Mouse (Mus musculus) kidney, postnatal 36 days (tissue): Measurements from ENCODE around the gene Plin2.

Experiments used
- DNase-seq, 2 experiments: peaks; one replicate each; pipeline ENCODE4 v3.0.0; 2021 to 2022; ENCODE audit warnings: mixed read lengths in 2 of 2

The Plin2 gene

GRCm38 (mm10) chr4:86669780-86670201 is at the start of gene Plin2:
Gene Plin2 (minus strand): TSS chr4:86670060.
- peak; percentile 88 to 92 for DNase-seq

DNA sequence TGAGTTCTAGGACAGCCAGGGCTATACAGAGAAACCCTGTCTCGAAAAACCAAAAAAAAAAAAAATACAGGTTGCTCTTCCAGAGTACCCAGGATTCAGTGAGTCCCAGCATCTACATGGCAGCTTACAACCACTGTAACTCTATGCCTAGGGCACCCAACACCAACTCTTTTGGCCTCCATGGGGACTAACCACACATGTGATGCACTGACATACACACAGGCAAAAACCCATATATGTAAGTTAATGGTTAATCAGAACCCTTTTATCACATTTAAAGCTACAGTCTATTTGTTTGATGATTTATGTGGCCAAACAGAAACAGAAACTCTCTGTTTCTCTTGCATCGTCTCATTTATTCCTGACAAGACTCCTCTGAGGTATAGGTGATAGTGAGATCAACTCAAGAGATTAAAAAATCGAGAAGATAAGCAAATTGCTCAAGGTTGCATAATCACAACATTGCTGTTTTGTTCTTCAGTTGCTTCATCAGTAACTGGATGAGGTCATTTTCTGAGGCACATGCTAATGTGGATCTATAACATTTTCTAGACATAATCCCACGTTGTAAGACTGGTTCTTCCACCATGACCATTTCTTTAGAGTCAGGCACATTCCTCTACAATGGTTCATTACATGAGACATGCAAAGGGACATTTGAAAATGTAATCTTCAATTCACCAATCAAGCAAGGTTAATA is 49.2 kb upstream of the Plin2 start:
- DNase-seq: no peak

DNA sequence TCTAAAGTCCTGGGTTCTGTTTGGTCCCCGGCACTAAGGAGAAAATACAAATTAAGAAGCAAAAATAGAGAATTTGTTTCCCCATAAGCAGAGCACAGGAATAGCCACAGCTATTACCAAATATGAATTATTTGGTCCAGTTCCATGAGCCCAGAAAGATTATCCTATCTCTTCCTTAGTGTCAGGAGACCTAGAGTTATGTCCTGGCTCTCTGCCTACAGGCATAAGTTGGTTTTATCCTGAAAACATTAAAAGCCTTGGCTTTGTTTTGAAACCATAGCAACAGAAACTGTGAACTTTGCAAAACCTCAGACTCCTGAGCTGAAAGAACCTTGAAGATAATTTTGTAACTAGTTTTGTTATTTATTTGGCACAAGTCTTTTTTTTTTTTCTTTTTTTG is 47.3 kb upstream of the Plin2 start:
- peak in 1 of 2 experiments; percentile 13 for DNase-seq

GRCm38 (mm10) chr4:86715341-86715740 is 45.5 kb upstream of the Plin2 start:
- no peak for DNase-seq

DNA sequence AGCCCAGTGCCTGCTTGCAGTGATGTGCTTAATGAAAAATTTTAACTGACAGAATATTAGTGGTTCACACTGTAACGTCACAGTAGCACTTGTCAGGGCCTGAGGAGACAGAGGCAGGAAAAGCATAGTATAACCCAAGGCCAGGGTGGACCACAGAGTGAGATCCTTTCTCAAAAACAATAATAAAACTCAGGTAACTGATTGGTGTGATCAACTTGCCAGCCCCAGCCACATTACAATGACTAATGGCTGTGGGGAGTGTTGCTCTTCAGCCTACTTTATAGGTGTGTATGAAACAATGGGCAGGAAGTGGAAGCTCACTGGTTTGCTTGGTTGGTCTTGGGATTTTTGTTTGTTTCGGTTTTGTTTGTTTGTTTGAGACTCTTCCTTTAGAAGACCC is 43.7 kb upstream of the Plin2 start:
- DNase-seq: no peak

DNA sequence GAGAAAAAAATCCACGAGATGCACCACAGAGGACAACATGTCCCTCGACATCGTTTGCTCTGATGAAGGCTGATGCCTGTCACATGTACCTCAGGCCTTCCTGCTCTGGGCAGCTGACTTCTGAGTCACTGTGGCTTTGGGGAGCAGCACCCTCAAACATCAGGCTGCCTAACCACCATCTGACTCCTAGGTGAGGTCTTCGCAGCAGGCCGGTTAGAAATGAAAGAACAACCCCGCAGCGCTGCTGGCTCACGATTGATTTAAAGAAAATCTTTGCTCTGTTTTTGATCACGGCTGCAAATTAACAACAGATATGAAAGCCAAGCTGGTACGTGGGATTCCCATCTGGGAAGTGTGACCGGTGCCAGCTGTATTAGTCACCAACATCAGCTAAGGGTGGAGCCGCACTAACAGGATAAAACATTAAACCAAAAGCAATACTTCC is 42.9 kb upstream of the Plin2 start:
- DNase-seq: no peak

DNA sequence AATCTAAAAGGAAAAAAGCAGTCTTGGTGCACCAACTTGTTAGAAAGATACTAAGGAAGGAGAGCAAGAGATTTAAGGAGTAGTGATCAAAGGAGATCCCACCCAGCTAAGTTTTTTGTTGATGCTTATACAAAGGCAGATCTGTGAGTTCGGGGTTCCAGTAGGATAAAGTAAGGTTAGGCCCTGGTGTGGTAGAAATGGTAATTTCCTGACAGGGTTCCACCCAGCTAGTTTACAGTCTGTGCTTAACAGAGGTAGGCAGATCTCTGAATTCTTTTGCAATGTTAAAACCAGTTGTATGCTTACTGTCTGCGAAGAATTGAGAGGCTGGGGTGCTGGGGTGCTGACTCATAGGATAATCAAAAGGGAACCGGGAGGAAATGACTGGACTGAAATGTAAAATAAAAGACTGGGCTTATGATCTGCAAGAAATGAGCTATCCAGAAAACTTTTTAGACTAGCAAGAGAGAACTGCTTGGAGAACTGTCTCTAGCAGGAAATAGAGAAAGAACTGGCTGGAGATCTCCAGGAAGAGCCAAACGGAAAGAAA is 40.9 kb upstream of the Plin2 start:
- DNase-seq: no peak

DNA sequence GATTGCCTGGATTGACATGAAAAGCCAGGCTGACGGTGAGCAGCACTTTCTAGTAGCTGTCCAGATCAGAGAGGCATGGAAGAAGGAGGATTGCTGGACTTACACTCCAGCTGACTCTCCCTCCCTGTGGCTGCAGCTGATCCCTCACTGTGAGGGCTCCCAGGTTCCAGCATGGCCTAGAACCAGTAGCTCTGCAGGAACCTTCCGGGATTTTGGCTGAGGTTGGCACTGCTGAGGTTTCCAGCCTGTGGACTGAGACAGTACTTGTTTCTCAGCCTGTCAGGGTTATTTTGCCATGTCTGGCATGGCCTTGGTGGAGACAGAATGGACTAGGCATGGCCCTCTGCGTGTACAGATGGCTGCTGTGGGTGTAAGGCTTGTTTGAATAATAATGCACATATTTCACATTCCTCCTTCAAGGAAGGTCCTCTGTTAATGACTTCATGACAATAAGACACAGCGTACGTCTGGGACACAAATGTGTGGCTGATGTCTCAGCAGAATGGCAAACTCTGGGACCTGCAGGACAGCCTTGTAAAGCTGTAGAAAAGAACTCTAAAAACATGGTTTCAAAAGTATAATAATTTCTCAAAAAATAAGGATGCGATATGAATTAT is 40.3 kb upstream of the Plin2 start:
- no peak for DNase-seq

DNA sequence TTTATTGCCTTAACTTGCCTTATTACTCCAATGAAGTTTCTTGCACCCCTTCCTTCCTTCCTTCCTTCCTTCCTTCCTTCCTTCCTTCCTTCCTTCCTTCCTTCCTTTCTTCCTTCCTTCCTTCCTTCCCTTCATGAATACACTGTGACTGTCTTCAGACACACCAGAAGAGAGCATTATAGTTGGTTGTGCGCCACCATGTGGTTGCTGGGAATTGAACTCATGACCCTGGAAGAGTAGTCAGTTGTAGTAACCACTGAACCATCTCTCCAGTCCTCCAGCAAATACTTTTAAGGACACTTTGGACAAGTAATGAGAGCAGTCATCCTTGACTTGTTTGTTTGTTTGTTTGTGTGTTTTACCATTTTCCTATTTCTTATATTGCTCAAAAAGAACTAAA is 38.9 kb upstream of the Plin2 start:
- DNase-seq: no peak

DNA sequence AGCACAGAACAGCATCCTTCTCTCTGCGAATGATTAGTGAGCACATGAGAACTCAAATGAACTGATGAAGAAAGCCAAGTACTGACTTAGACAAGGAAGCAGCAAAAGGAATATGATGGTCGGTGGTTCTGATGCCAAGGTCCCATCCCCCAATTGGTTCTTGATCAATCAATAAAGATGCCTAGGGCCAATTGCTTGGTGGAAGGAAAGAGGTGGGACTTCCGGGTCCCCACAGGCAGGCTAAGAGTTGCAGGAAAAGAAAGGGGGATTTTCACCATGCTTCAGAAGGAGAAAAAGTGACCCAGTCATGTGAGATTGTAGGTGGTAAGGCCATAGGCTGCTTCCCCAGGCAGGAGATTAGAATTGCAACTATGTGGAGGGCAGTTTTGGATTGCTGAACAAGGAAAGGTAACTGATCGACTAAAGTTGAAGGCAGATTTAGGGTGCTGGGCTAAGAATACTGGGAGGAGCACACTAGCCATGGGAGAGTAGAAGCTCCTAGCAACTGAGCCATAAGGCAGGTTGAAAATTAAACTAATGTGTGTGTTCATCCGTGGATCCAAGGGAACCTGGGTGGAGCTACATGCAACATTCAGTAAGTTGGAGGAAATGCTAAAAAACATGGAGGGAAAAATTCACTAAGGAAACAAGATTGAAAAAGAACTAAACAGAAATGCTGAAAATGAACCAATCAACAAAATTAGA is 29.5 kb upstream of the Plin2 start:
- DNase-seq: no peak

DNA sequence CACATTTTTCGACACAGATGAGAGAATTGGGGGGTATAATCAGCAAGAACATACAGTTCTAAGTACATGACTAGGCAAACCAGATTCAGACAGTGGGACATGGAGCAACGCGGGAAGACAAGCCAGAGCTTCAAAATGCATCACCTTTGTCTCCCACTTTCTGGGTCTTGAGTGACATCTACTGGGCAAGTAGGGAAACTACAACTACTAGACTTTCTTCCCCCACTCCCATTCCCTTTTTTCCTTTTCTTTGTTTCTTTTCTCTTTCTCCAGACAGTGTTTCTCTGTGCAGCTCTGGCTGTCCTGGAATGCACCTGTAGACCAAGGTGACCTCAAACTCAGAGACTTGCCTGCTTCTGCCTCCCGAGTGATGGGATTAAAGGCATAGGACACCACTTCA is 27.0 kb upstream of the Plin2 start:
- DNase-seq: peak; percentile 37 to 42

GRCm38 (mm10) chr4:86695081-86695480 is 25.2 kb upstream of the Plin2 start:
- peak; percentile 79 to 88 for DNase-seq

DNA sequence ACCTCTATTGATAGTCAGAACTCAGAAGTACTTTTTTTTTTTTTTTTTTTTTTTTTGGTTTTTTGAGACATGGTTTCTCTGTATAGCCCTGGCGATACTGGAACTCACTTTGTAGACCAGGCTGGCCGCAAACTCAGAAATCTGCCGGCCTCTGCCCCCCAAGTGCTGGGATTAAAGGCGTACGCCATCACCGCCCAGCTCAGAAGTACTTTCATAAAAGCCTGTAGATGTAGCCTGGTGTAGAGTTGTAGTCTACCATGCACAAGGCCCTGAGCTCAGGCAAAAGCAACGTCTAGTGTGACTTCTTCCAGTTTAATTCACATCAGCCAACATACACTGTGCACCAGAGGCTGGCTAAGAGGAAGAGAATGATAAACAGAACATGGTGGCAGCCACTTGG is 23.1 kb upstream of the Plin2 start:
- no peak for DNase-seq

- DNase-seq: no peak
Observed at GRCm38 (mm10) chr4:86691290-86691689, 21.4 kb upstream of the Plin2 start.

GRCm38 (mm10) chr4:86690768-86691167 is 20.9 kb upstream of the Plin2 start:
- DNase-seq: no peak

- peak; percentile 46 to 78 for DNase-seq
Observed at GRCm38 (mm10) chr4:86690194-86690593, 20.3 kb upstream of the Plin2 start.

GRCm38 (mm10) chr4:86689056-86689735 is 19.3 kb upstream of the Plin2 start:
- peak in 1 of 2 experiments; percentile 27 for DNase-seq

GRCm38 (mm10) chr4:86686564-86686963 is 16.7 kb upstream of the Plin2 start:
- DNase-seq: no peak

DNA sequence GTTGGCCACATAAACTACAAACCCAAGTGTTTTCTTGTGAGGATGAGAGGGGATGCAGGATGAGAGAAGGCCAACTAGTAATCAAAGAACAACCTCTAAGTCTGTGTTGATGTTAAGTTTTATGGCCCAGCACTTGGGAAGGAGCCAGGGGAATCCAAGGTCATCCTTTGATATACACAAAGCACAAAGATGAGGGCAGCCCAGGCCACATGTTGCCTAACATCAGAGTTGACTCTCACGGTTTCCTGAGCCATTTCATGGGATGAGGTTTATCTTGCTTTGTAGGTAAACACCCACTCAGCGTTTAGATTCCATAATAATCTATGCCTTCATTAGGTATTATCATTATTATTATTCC is 16.1 kb upstream of the Plin2 start:
- DNase-seq: no peak

DNA sequence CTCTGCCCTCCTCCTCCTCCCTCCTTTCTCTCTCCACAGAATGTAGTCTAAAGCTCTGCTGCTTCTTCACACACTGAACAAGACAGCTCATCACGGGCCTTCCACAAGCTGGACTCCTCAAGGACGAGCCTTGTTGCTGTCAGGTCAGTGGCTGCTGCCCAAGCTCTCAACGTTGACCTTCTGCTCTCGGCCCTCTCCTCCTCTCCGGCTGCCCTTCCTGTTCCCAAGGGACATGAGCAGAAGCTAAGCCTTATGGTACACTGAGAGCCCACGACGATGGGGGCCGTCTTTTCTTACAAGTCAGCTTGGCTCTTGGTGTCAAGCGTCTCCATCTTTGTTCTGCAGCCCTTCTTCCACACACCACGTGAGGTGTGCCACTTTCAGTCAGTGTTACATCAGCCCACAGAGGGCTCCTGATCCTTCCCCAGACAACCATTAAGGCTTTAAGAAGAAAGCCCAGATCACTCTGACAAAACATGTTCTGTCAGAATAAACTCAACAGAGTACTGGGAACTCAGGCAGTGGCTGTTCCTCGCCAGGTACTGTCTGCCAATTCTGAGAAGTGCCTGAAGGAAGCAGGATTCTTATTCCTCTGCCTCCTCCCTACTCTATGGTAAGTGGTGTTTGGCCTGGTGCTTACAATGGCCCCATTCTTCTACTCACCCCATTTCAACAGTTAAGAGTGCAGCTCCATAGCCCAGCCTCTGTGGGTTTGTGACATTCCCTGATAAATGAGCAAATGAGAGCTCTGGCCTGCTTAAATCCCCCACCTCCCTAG is 15.6 kb upstream of the Plin2 start:
- no peak for DNase-seq

GRCm38 (mm10) chr4:86684806-86685205 is 14.9 kb upstream of the Plin2 start:
- no peak for DNase-seq

- no peak for DNase-seq
Observed at GRCm38 (mm10) chr4:86683746-86684145, 13.9 kb upstream of the Plin2 start.
